ENCODE assay signal across 19 mouse cellular contexts in genomic region chrX:99517787-99518505, GRCm38 (mm10). TPM values are rescaled to one million over a fixed set of nuclear protein-coding genes. Genes with fewer than 3 reads are reported as not detected.
DNase-seq lines count a peak whose midpoint lies in the region; ATAC-seq and TF ChIP-seq lines count a peak whose summit lies in the region.
"Had no signal": no experiment of that assay in that cellular context is flagged by ENCODE, and none has a peak within 500 bp of the region (broad histone marks: within the 10 kb centered on the region; RNA-seq: fewer than 3 reads in every experiment).

No protein-coding gene starts in this region.

- peaks cover 24% of the 10 kb centered on the region for H3K27me3 ChIP-seq in embryonic facial prominence, embryonic 14.5 days (replicated peaks; ENCODE audit: control insufficient read depth, insufficient read depth, low read length)
- peaks cover 100% of the 10 kb centered on the region for H3K27me3 ChIP-seq in embryonic facial prominence, embryonic 10.5 days (replicated peaks; ENCODE audit: low read depth, poor library complexity, severe bottlenecking)
- no peaks in the 10 kb centered on the region for H3K27me3 ChIP-seq in kidney, embryonic 14.5 days (ENCODE audit: control insufficient read depth, insufficient read depth, low read length)
- peaks cover 6% of the 10 kb centered on the region; the same call in 1 of the 2 replicates for H3K27me3 ChIP-seq in limb, embryonic 14.5 days (ENCODE audit: control insufficient read depth, insufficient read depth, low read length)
- H3K27me3 ChIP-seq in thymus, adult 2 months (ENCODE audit: control insufficient read depth, insufficient read depth, low read length) = no peaks in the 10 kb centered on the region
- H3K27me3 ChIP-seq: Patski had no signal

- H3K4me3 ChIP-seq in embryonic facial prominence, embryonic 14.5 days (ENCODE audit: low read depth, low read length) = no peak overlapping the region
- H3K4me3 ChIP-seq in embryonic facial prominence, embryonic 10.5 days = no peak overlapping the region
- H3K4me3 ChIP-seq in kidney, embryonic 14.5 days (ENCODE audit: low read length) = no peak overlapping the region
- no peak overlapping the region for H3K4me3 ChIP-seq in limb, embryonic 14.5 days (replicated peaks; ENCODE audit: low read length)
- H3K4me3 ChIP-seq in thymus, adult 2 months (ENCODE audit: control insufficient read depth, insufficient read depth, low read length) = no peak overlapping the region
- H3K4me3 ChIP-seq: embryonic facial prominence, embryonic 12.5 days; hindbrain, embryonic 15.5 days; midbrain, embryonic 15.5 days; neural tube, embryonic 12.5 days had no signal

- no peak overlapping the region for H3K4me2 ChIP-seq in embryonic facial prominence, embryonic 14.5 days (ENCODE audit: low read depth, low read length)
- no peak overlapping the region for H3K4me2 ChIP-seq in kidney, embryonic 14.5 days (replicated peaks; ENCODE audit: low read depth, low read length)
- no peak overlapping the region for H3K4me2 ChIP-seq in limb, embryonic 14.5 days (replicated peaks; ENCODE audit: low read depth, low read length, severe bottlenecking)
- H3K4me2 ChIP-seq: embryonic facial prominence, embryonic 12.5 days; hindbrain, embryonic 15.5 days; midbrain, embryonic 15.5 days; neural tube, embryonic 12.5 days had no signal

- H3K9me3 ChIP-seq in embryonic facial prominence, embryonic 14.5 days (ENCODE audit: control insufficient read depth, low read length) = no peaks in the 10 kb centered on the region
- H3K9me3 ChIP-seq in embryonic facial prominence, embryonic 10.5 days = no peaks in the 10 kb centered on the region
- no peaks in the 10 kb centered on the region for H3K9me3 ChIP-seq in kidney, embryonic 14.5 days (ENCODE audit: control insufficient read depth, low read length)
- H3K9me3 ChIP-seq in limb, embryonic 14.5 days (ENCODE audit: control insufficient read depth, low read length) = no peaks in the 10 kb centered on the region
- H3K9me3 ChIP-seq: embryonic facial prominence, embryonic 12.5 days; hindbrain, embryonic 15.5 days; midbrain, embryonic 15.5 days; neural tube, embryonic 12.5 days had no signal

- TF ChIP-seq POLR2A in limb, embryonic 14.5 days (IDR thresholded peaks at IDR 0.05; ENCODE audit: borderline replicate concordance, extremely low read depth, insufficient read depth, insufficient read length) = no peak
- TF ChIP-seq POLR2A in thymus, adult 2 months (IDR thresholded peaks at IDR 0.05; ENCODE audit: control insufficient read depth, extremely low read depth, insufficient read depth, low read length, poor library complexity) = no peak

- H3K9ac ChIP-seq in embryonic facial prominence, embryonic 14.5 days (ENCODE audit: low read depth, low read length) = no peak overlapping the region
- H3K9ac ChIP-seq in kidney, embryonic 14.5 days (ENCODE audit: low read depth, low read length) = no peak overlapping the region
- H3K9ac ChIP-seq in limb, embryonic 14.5 days (ENCODE audit: low read depth, low read length, severe bottlenecking) = no peak overlapping the region
- H3K9ac ChIP-seq: embryonic facial prominence, embryonic 12.5 days; hindbrain, embryonic 15.5 days; liver, embryonic 14.5 days; midbrain, embryonic 15.5 days; neural tube, embryonic 12.5 days had no signal

- no peak for TF ChIP-seq CTCF in thymus, adult 2 months (IDR thresholded peaks at IDR 0.05; ENCODE audit: borderline replicate concordance, control insufficient read depth, extremely low read depth, insufficient read depth, low read length, poor library complexity)

- no peaks in the 10 kb centered on the region for H3K4me1 ChIP-seq in embryonic facial prominence, embryonic 14.5 days (ENCODE audit: control insufficient read depth, insufficient read depth, low read length)
- peaks cover 35% of the 10 kb centered on the region for H3K4me1 ChIP-seq in embryonic facial prominence, embryonic 10.5 days
- 0 out of 2 replicates have a peak, but pooled peaks cover 7% of the 10 kb centered on the region for H3K4me1 ChIP-seq in kidney, embryonic 14.5 days (ENCODE audit: control insufficient read depth, insufficient read depth, low read length)
- peaks cover 10% of the 10 kb centered on the region; the same call in 1 of the 2 replicates for H3K4me1 ChIP-seq in limb, embryonic 14.5 days (ENCODE audit: control insufficient read depth, insufficient read depth, low read length)
- no peaks in the 10 kb centered on the region for H3K4me1 ChIP-seq in thymus, adult 2 months (replicated peaks; ENCODE audit: control insufficient read depth, insufficient read depth, low read length)
- H3K4me1 ChIP-seq: hindbrain, embryonic 15.5 days had no signal

- no peak overlapping the region for H3K27ac ChIP-seq in embryonic facial prominence, embryonic 14.5 days (replicated peaks; ENCODE audit: low read depth, low read length)
- H3K27ac ChIP-seq in embryonic facial prominence, embryonic 10.5 days (replicated peaks) = no peak overlapping the region
- H3K27ac ChIP-seq in kidney, embryonic 14.5 days (ENCODE audit: low read depth, low read length) = no peak overlapping the region
- no peak overlapping the region for H3K27ac ChIP-seq in limb, embryonic 14.5 days (replicated peaks; ENCODE audit: low read depth, low read length)
- H3K27ac ChIP-seq in thymus, adult 2 months (ENCODE audit: control insufficient read depth, insufficient read depth, low read length) = no peak overlapping the region
- H3K27ac ChIP-seq: embryonic facial prominence, embryonic 12.5 days; hindbrain, embryonic 15.5 days; kidney, postnatal 0 days; liver, embryonic 14.5 days; midbrain, embryonic 15.5 days; neural tube, embryonic 12.5 days had no signal

- ATAC-seq in embryonic facial prominence, embryonic 14.5 days (ENCODE audit: low read depth) = peak; percentile 42; the same call in 1 of the 2 replicates
- ATAC-seq in kidney, embryonic 14.5 days (ENCODE audit: low FRiP score, low TSS enrichment) = no peak
- ATAC-seq in limb, embryonic 14.5 days (ENCODE audit: low FRiP score, low read depth) = peak; percentile 62
- no peak for ATAC-seq in megakaryocyte, adult 5-6 weeks (ENCODE audit: poor library complexity, severe bottlenecking)
- ATAC-seq: Patski had no signal

- no peaks in the 10 kb centered on the region for H3K36me3 ChIP-seq in embryonic facial prominence, embryonic 14.5 days (ENCODE audit: control insufficient read depth, insufficient read depth, low read length)
- H3K36me3 ChIP-seq in embryonic facial prominence, embryonic 10.5 days (replicated peaks) = no peaks in the 10 kb centered on the region
- H3K36me3 ChIP-seq in kidney, embryonic 14.5 days (ENCODE audit: control insufficient read depth, insufficient read depth, low read length) = no peaks in the 10 kb centered on the region
- H3K36me3 ChIP-seq in limb, embryonic 14.5 days (ENCODE audit: control insufficient read depth, insufficient read depth, low read length) = no peaks in the 10 kb centered on the region
- H3K36me3 ChIP-seq in thymus, adult 2 months (ENCODE audit: control insufficient read depth, insufficient read depth, low read length) = no peaks in the 10 kb centered on the region
- H3K36me3 ChIP-seq: embryonic facial prominence, embryonic 12.5 days; hindbrain, embryonic 15.5 days; midbrain, embryonic 15.5 days; neural tube, embryonic 12.5 days had no signal

- 39% methylated on average over 5 of the region's 5 CpGs for WGBS in embryonic facial prominence, embryonic 14.5 days
- 50% methylated on average over 5 of the region's 5 CpGs for WGBS in embryonic facial prominence, embryonic 10.5 days
- WGBS in kidney, embryonic 14.5 days = 53% methylated on average over 5 of the region's 5 CpGs
- WGBS in limb, embryonic 14.5 days = 42% methylated on average over 5 of the region's 5 CpGs
- 87% methylated on average over 5 of the region's 5 CpGs for WGBS in thymus, adult 2 months

- DNase-seq in embryonic facial prominence, embryonic 14.5 days (ENCODE audit: low spot score) = no peak
- no peak for DNase-seq in embryonic facial prominence, embryonic 10.5 days (ENCODE audit: low spot score)
- peak; percentile 36 for DNase-seq in kidney, postnatal 14 days
- DNase-seq in NIH3T3 (ENCODE audit: low read depth) = peak; percentile 38
- DNase-seq in limb, embryonic 14.5 days (ENCODE audit: low spot score) = no peak
- no peak for DNase-seq in thymus, adult 2 months
- DNase-seq: cerebellum, postnatal 25 days; layer of hippocampus, adult 9-11 months; lung, postnatal 4 days; thymus, postnatal 36 days had no signal

RNA-seq across cellular contexts. Expression of gene Pja1, which starts 46.9 kb away (rescaled TPM):
- 158 and 175 TPM in 2 replicates for polyA plus RNA-seq in embryonic facial prominence, embryonic 14.5 days (2014; fragmentation: Nextera tagmentation; extraction: Ambion mirVana)
- 181 and 185 TPM in 2 replicates for polyA plus RNA-seq in embryonic facial prominence, embryonic 10.5 days (2016; fragmentation: Nextera tagmentation; extraction: Ambion mirVana)
- polyA plus RNA-seq in kidney, embryonic 14.5 days (2014; fragmentation: Nextera tagmentation; extraction: Ambion mirVana) = 137 and 176 TPM in 2 replicates
- polyA plus RNA-seq in limb, embryonic 14.5 days (2012; rRNA removed) = 104 and 120 TPM in 2 replicates
- 145 and 149 TPM in 2 replicates for polyA plus RNA-seq in limb, embryonic 14.5 days (2014; fragmentation: Nextera tagmentation; extraction: Ambion mirVana)
- total RNA-seq in megakaryocyte, adult 5-6 weeks (2015) = 5.8 and 7.7 TPM in 2 replicates
- 13.6 and 20.4 TPM in 2 replicates for total RNA-seq in megakaryocyte, adult 5-6 weeks (2017)
- 28.6 and 37.1 TPM in 2 replicates for polyA plus RNA-seq in thymus, adult 2 months (2012; rRNA removed)

Comparison
In these comparisons a context has a peak if more than half of its experiments do, and no peak if none do; other contexts are left out.
1. ATAC-seq: peak in embryonic facial prominence, embryonic 14.5 days (single experiment) and limb, embryonic 14.5 days (single experiment); none in kidney, embryonic 14.5 days (single experiment) and megakaryocyte, adult 5-6 weeks (single experiment).
2. DNase-seq: peak in kidney, postnatal 14 days (single experiment) and NIH3T3 (single experiment); none in embryonic facial prominence, embryonic 14.5 days (single experiment), embryonic facial prominence, embryonic 10.5 days (single experiment), limb, embryonic 14.5 days (single experiment) and thymus, adult 2 months (single experiment).